Mouse (Mus musculus): ENCODE data around the gene Kirrel3.

DNA sequence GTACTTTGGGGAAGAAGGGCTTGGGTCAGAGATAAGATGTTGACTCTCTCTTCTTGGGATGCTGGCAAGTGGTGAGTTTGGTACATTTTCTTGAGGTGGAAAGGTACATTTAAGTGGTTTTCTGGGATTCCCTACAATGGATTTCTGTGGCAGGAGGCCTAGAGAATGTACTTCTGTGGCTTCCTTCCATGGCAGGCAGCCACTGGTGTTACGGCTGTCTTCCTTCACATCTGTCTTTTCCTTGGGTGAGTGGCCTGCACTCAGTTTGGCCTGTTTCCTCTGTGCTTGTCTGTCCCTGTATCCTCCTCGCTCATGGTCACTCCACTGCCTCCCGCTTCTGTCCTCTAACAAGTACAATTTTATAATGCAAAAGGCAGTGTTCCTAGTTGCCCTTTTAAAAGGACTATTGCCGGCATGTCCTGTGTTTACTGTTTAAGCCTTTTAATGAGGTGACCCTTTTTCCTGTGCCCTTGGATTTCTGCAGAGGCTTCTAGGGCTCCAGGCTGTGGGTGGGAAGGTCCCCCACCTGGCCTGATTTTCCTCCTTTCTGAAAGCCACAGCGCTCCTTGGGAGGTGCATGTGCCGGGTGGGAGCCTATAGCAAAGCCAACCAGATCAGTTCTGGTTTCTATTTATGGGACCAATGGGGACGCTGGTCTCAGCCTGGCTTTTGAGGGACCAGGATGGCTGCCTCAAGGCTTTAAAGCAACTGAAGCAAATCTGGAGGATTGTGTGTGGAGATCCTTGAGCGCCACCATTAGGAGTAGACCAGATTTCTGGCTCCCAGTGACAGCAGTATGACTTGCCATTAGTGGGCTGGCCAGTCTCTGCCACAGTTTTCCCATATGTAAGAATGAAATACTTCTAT lies 491.1 kb downstream of the Kirrel3 start:
- TF ChIP-seq CTCF (IDR thresholded peaks at IDR 0.05; ENCODE audit: low read depth) (no peak), EP300 (IDR thresholded peaks at IDR 0.05; ENCODE audit: low read depth) (no peak)
